Mouse (Mus musculus) liver, embryonic 15.5 days (tissue): ENCODE data around the gene Kctd11. TPM values are rescaled to one million over a fixed set of nuclear protein-coding genes. Genes with fewer than 3 reads are reported as not detected.

ENCODE experiments used
- ATAC-seq: fragments of 200-750 bp; cut with Nextera tagmentation; 2 replicates; pipeline ENCODE4 v1.8.0; 2017; ENCODE audit warnings: moderate number of reproducible peaks, mild to moderate bottlenecking, moderate library complexity; ENCODE audit not compliant: insufficient read depth
- H3K27ac ChIP-seq: fragments of 300-500 bp; sonication (generic); replicated peaks from 2 replicates; pipeline ENCODE4 v1.5.1; 2015; ENCODE audit warnings: mild to moderate bottlenecking, inconsistent platforms
- H3K27me3 ChIP-seq: fragments of 300-500 bp; sonication (generic); 2 replicates; pipeline ENCODE4 v1.6.1; 2015; ENCODE audit warnings: mild to moderate bottlenecking, inconsistent platforms
- H3K36me3 ChIP-seq: fragments of 300-500 bp; sonication (generic); replicated peaks from 2 replicates; pipeline ENCODE4 v1.6.1; 2015; ENCODE audit warnings: moderate library complexity, mild to moderate bottlenecking, inconsistent platforms
- H3K4me1 ChIP-seq: fragments of 300-500 bp; sonication (generic); replicated peaks from 2 replicates; pipeline ENCODE4 v1.6.1; 2015; ENCODE audit warnings: inconsistent platforms
- H3K4me2 ChIP-seq: fragments of 300-500 bp; sonication (generic); 2 replicates; pipeline ENCODE4 v1.6.1; 2015; ENCODE audit warnings: moderate library complexity, mild to moderate bottlenecking, inconsistent platforms
- H3K4me3 ChIP-seq: fragments of 300-500 bp; sonication (generic); replicated peaks from 2 replicates; pipeline ENCODE4 v1.5.1; 2015; ENCODE audit warnings: mild to moderate bottlenecking, inconsistent platforms
- H3K9ac ChIP-seq: fragments of 300-500 bp; sonication (generic); 2 replicates; pipeline ENCODE4 v1.6.1; 2015; ENCODE audit warnings: moderate library complexity, mild to moderate bottlenecking, inconsistent platforms
- H3K9me3 ChIP-seq: fragments of 300-500 bp; sonication (generic); replicated peaks from 2 replicates; pipeline ENCODE4 v1.6.1; 2016; ENCODE audit warnings: inconsistent platforms
- WGBS: fragments of 180-500 bp; shearing (Covaris S2); methylation state at CpG from one replicate; pipeline ENCODE4 v1.1.7; 2015; ENCODE audit warnings: mixed read lengths; ENCODE audit not compliant: insufficient replicate concordance; 5-methylcytosine and 5-hydroxymethylcytosine counted together
- polyA plus RNA-seq: library from polyadenylated mRNA; unstranded; fragments of >200 nt; fragmentation: Nextera tagmentation; extraction: Ambion mirVana; gene quantifications from 2 replicates; pipeline ENCODE4 v1.2.1, GENCODE M21; 2015

Gene Kctd11
- polyA plus RNA-seq, 1 experiment from 2014 or later = 1.2 TPM

DNA sequence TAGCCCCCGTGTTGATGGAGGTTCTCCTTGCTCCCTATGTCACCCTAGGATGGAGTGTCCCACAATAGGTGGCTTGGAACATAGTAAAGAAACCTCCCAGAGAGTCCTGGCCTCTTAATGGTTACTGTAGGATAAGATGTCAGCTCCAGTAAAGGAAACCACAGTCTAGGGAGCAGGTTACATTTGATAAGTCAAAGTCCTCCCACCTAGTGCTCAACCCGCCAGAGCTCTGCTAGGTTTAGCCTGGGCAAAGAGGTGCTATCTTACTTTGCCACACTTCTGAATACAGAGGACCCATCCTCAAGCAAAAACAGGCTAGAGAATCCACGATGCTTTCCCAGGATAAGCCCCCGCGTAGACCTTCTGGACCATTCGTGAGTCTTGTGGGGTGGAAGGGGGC, 2.3 kb downstream of the Kctd11 start:
- peak overlapping the region; percentile 97 for H3K4me2 ChIP-seq
- H3K4me3 ChIP-seq = 0 out of 2 replicates have a peak overlapping the region, but pooled peaks have one; percentile 64
- H3K27me3 ChIP-seq = 0 out of 2 replicates have a peak, but pooled peaks cover 3% of the 10 kb centered on the region
- H3K36me3 ChIP-seq = no peaks in the 10 kb centered on the region
- no peaks in the 10 kb centered on the region for H3K9me3 ChIP-seq
- no peak overlapping the region for H3K9ac ChIP-seq
- peak overlapping the region; percentile 79 for H3K27ac ChIP-seq
- ATAC-seq = peak; percentile 56
- WGBS = 28% methylated on average over 6 of the region's 6 CpGs
- peaks cover 90% of the 10 kb centered on the region for H3K4me1 ChIP-seq

DNA sequence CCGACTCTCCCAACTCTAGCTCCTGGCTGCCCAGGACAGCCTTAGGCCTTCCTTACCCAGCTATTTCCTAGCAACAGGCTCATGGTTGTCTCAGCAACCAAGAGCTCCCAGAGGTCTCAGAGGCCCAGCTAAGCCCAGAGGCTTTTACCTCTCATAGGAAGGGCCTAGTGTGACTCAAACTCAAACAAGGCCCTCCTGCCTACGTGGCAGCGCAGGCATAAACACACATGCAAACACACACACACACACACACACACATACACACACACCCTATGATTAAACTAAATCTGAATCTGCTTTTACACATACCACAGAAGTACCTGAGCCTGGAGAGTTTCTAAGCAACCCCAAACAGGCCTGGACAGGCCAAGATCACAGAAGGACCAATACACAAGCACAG, 2.8 kb downstream of the Kctd11 start:
- WGBS = 64% methylated on average over 3 of the region's 3 CpGs
- ATAC-seq = no peak
- Histone ChIP-seq H3K27ac (peak overlapping the region; percentile 79), H3K4me2 (peak overlapping the region; percentile 97), H3K4me3 (no peak overlapping the region), H3K9ac (no peak overlapping the region), H3K36me3 (no peaks in the 10 kb centered on the region), H3K9me3 (no peaks in the 10 kb centered on the region), H3K4me1 (peaks cover 85% of the 10 kb centered on the region), H3K27me3 (0 out of 2 replicates have a peak, but pooled peaks cover 3% of the 10 kb centered on the region)

DNA sequence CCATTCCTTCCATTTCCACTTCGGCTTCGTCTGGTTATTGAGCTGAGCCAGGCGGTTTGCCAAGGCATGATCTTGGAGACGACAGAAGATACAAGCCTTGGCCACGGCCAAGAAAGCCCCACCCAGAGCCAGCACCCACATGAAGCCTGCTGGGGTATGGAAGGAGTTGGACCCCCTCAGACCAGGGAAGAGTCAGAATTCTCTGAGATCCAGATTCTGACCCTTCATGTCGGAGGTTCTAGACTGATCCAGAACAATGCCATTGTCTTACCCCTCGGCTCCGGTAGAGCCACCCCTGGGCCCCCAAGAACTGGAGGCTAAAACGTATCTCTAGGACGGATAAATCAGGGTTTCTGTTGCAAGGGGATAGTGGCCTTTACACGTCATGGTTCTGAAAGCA, 3.3 kb downstream of the Kctd11 start, which contains the start of gene Tmem95:
TSS of gene Tmem95 (minus strand) at position 141 of the 400 bp plus-strand sequence.
- H3K4me2 ChIP-seq = peak within 1 kb of the TSS; percentile 97
- H3K9me3 ChIP-seq = no peaks in the 10 kb centered on the region
- H3K36me3 ChIP-seq = no peaks in the 10 kb centered on the region
- no peak within 1 kb of the TSS for H3K4me3 ChIP-seq
- 76% methylated on average over 11 of the region's 11 CpGs for WGBS
- H3K9ac ChIP-seq = no peak within 1 kb of the TSS
- peak within 1 kb of the TSS; percentile 79 for H3K27ac ChIP-seq
- 0 out of 2 replicates have a peak, but pooled peaks cover 3% of the 10 kb centered on the region for H3K27me3 ChIP-seq
- no peak for ATAC-seq
- H3K4me1 ChIP-seq = peaks cover 83% of the 10 kb centered on the region

DNA sequence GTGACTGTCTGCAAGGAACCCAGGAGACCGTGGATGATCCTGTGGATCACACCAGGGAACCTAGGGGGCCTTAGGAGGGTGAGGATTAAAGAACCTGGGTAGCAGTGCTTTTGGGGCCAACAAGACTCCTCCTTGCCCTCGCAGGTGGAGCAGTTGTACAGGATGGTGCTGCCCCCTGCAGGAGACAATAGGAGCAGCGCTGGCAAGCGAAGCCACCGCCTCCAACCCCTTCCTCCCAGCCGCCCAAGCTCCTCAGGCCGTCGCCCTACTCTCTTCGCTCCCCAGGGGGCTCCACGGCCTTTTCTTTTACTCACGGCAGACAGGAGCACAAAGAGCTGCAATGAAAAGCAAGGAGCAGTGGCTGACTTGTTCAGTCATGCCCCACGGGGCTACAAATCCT, 4.3 kb downstream of the Kctd11 start:
- H3K27ac ChIP-seq = peak overlapping the region; percentile 61; the same call in 1 of the 2 replicates
- no peak overlapping the region for H3K4me3 ChIP-seq
- peaks cover 78% of the 10 kb centered on the region for H3K4me1 ChIP-seq
- no peaks in the 10 kb centered on the region for H3K36me3 ChIP-seq
- H3K9me3 ChIP-seq = no peaks in the 10 kb centered on the region
- 0 out of 2 replicates have a peak, but pooled peaks cover 3% of the 10 kb centered on the region for H3K27me3 ChIP-seq
- H3K4me2 ChIP-seq = peak overlapping the region; percentile 50
- peak; percentile 19; the same call in 1 of the 2 replicates for ATAC-seq
- 2% methylated on average over 12 of the region's 12 CpGs for WGBS
- no peak overlapping the region for H3K9ac ChIP-seq

DNA sequence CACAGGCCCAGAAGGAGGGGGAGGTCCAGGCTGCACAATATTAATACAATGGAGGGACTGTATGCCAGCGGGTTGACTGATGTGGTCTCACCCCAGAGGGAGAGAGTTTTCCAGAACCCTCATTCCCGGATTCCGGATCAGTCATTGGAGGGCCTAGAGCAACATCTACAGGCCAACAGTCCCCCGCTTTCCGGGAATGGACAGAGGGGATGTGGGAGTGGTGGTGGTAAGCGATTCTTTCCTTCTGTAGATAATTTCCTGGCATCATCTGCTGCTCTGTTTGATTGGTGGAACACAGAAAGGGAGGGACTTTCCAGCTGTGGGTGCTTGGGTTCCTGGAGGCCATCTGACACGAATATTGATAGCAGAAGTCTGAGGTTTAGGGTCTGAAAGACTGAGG, 5.0 kb downstream of the Kctd11 start:
- 27% methylated on average over 7 of the region's 7 CpGs for WGBS
- no peaks in the 10 kb centered on the region for H3K9me3 ChIP-seq
- H3K27me3 ChIP-seq = 0 out of 2 replicates have a peak, but pooled peaks cover 3% of the 10 kb centered on the region
- H3K4me3 ChIP-seq = no peak overlapping the region
- H3K9ac ChIP-seq = 0 out of 2 replicates have a peak overlapping the region, but pooled peaks have one; percentile 12
- 0 out of 2 replicates have a peak overlapping the region, but pooled peaks have one; percentile 50 for H3K4me2 ChIP-seq
- no peak for ATAC-seq
- H3K27ac ChIP-seq = peak overlapping the region; percentile 61; the same call in 1 of the 2 replicates
- H3K4me1 ChIP-seq = peaks cover 71% of the 10 kb centered on the region
- H3K36me3 ChIP-seq = no peaks in the 10 kb centered on the region

DNA sequence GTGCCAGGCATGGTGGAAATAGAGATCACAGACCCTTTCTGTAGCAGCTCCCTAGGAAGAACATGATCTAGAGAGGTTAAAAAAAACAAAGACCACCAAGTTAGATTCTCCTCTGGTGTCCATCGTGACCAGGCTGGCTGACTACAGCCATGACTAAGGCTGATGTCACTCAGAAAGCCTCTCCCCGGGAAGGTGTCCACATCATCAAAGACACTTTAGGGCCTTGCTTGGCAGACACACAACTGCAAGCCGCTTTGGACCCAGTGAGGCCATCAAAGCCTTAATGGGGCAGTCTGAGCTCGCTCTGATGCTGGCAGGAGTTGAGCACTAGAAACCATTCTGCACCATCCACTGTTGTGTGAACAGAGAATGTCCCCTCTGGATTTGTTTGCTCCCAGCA, 8.8 kb downstream of the Kctd11 start:
- no peak overlapping the region for H3K9ac ChIP-seq
- WGBS = 73% methylated on average over 4 of the region's 4 CpGs
- H3K4me2 ChIP-seq = no peak overlapping the region
- 0 out of 2 replicates have a peak, but pooled peaks cover 3% of the 10 kb centered on the region for H3K27me3 ChIP-seq
- no peaks in the 10 kb centered on the region for H3K36me3 ChIP-seq
- no peaks in the 10 kb centered on the region for H3K9me3 ChIP-seq
- no peak overlapping the region; the same call in 1 of the 2 replicates for H3K27ac ChIP-seq
- peaks cover 57% of the 10 kb centered on the region for H3K4me1 ChIP-seq
- H3K4me3 ChIP-seq = no peak overlapping the region
- no peak for ATAC-seq

DNA sequence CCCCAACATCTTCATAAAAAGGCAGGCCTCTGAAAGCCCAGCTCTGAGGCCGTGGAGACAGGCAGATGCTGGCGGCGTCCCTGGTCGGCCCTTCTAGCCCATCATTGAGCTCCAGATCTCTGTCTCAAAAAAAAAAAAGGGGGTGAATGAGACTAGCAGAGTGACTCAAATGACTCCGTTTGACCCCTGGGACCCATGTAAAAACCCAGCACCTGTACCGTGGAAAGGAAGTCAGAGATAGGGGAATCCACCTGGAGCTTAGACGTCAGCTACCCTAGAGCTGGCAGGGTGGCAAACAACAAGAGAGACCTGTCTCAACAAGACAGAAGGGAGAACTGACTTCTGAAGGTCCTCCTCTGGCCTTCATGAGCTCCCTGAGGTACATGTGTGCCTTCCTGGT, 9.4 kb downstream of the Kctd11 start:
- H3K9me3 ChIP-seq = no peaks in the 10 kb centered on the region
- 79% methylated on average over 7 of the region's 7 CpGs for WGBS
- no peak overlapping the region for H3K27ac ChIP-seq
- peaks cover 57% of the 10 kb centered on the region for H3K4me1 ChIP-seq
- H3K27me3 ChIP-seq = no peaks in the 10 kb centered on the region
- no peaks in the 10 kb centered on the region for H3K36me3 ChIP-seq
- no peak overlapping the region for H3K4me3 ChIP-seq
- ATAC-seq = no peak
- no peak overlapping the region for H3K4me2 ChIP-seq
- no peak overlapping the region for H3K9ac ChIP-seq

DNA sequence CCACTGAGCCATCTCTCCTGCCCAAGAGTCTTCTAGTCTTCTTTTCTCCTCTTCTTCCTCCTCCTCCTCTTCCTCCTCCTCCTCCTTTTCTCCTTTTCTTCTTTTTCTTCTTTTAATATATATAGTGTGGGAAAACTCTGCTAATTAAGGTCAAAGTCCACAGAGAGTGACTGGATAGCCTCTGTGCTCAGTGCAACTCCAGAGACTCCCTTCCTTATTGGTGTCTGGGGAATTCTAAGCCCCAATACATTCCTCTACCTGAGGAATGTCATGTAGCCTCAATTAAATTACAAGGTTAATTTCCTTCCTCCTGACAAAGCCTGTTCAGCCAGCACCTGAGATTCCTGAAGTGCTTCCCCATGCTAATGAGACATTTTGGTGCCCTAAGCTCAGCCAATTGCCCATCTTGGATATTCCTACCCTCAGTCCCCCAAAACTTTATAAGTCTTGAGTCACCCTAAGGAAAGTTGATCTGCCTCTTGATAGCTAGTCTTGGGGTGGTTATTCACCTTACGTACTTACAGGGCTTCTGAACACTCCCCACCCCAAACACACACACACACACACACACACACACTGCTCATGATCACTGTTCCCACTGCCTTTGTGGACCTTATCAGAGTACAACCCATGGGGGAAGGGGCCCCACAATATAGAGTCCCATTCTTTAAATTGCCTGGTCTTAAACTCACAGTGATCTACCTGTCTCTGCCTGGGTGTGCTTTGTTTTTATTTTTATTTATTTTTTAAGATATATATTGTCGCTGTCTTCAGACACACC, 10.7 kb downstream of the Kctd11 start:
- WGBS = 57% methylated on average over 2 of the region's 2 CpGs
- ATAC-seq = no peak

DNA sequence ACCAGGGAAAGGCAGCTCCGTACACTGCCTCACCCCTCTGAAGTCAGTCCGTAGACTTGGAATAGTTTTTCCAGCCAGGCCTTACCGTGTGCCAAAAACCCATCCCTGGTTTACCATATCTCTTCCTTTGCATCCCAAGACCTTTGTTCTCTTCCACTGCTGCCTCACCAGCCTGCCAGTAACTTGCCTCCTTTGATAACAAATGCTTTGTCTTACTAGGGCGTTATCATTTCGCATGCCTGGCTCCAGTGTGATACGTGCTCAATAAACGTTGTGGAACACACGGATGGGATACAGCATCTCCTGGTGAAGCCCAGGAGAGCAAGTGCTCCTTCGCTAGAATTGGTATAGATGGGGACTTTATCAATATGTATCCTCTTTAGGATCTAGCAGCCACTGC, 13.9 kb downstream of the Kctd11 start:
- Histone ChIP-seq H3K27me3 (no peaks in the 10 kb centered on the region), H3K27ac (peak overlapping the region; percentile 48), H3K4me2 (no peak overlapping the region; the same call in 1 of the 2 replicates), H3K36me3 (no peaks in the 10 kb centered on the region), H3K9me3 (no peaks in the 10 kb centered on the region), H3K4me1 (peaks cover 68% of the 10 kb centered on the region), H3K4me3 (no peak overlapping the region), H3K9ac (no peak overlapping the region)
- 31% methylated on average over 9 of the region's 9 CpGs for WGBS
- peak; percentile 60 for ATAC-seq

More for the DNA sequence above, 10.7 kb downstream of the Kctd11 start:
- H3K27me3 ChIP-seq = no peaks in the 10 kb centered on the region
- no peaks in the 10 kb centered on the region for H3K9me3 ChIP-seq
- H3K4me1 ChIP-seq = peaks cover 54% of the 10 kb centered on the region
- H3K4me3 ChIP-seq = no peak overlapping the region
- no peak overlapping the region for H3K9ac ChIP-seq
- H3K36me3 ChIP-seq = no peaks in the 10 kb centered on the region
- H3K27ac ChIP-seq = no peak overlapping the region
- H3K4me2 ChIP-seq = no peak overlapping the region

DNA sequence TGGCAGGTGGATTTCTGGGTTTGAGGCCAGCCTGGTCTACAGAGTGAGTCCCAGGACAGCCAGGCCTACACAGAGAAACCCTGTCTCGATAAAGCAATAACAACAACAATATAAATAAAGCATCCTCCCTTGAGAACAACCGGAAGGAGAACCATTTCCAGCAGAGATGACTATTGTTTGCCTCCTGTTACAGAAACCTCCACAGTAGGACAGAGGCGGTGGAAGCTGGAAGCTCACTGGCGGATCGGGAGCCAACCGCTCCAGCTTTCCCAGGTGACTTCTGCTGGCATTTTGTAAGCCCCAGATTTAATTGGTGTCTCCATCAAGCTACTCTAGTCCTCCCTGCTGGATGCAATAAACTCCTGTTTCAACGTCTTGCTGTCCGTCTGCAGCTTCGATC, 15.6 kb downstream of the Kctd11 start:
- Histone ChIP-seq H3K27me3 (no peaks in the 10 kb centered on the region), H3K4me2 (no peak overlapping the region), H3K4me3 (no peak overlapping the region), H3K27ac (peak overlapping the region; percentile 81; the same call in 1 of the 2 replicates), H3K9ac (no peak overlapping the region), H3K36me3 (no peaks in the 10 kb centered on the region), H3K4me1 (peaks cover 62% of the 10 kb centered on the region), H3K9me3 (no peaks in the 10 kb centered on the region)
- ATAC-seq = no peak
- WGBS = 80% methylated on average over 9 of the region's 9 CpGs

DNA sequence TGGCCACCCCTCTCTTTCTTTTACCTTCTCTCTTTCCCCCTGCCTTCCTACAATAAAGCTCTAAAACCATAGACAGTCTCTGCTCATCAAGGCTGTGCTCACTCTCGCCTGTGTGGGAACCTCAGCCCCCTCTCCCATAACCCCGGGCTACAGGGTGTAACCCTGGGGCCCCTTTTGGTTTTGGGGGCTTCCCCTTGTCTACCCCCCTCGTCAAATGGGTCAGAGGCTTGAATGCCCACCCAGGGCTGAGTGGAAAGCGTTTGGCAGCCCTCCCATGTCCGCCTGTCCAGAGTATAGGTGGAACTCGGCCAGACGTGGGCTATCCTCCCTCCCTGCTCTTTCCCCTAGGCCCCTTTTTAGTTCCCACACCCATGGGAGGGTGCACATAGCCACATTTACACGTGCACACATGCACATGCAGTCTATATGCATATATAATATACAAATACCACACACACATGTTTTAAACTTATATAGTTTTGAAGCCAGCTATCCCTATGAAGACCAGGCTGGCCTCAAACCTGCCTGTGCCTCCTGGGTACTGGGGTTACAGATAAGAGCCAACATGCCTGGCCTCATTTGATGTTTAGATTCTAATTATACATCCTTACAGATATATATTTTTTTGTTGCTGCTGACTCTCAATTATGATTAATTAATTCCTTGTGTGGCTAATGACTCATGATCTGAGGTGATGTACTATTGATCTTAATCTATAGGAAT, 16.9 kb downstream of the Kctd11 start:
- H3K9ac ChIP-seq = peak overlapping the region; percentile 22

More for the DNA sequence above, 16.9 kb downstream of the Kctd11 start:
- H3K4me3 ChIP-seq = no peak overlapping the region
- H3K27me3 ChIP-seq = peaks cover 7% of the 10 kb centered on the region; the same call in 1 of the 2 replicates
- no peaks in the 10 kb centered on the region for H3K9me3 ChIP-seq
- peak; percentile 51; the same call in 1 of the 2 replicates for ATAC-seq
- peak overlapping the region; percentile 48 for H3K4me2 ChIP-seq
- H3K27ac ChIP-seq = peak overlapping the region; percentile 81
- peaks cover 59% of the 10 kb centered on the region for H3K4me1 ChIP-seq
- H3K36me3 ChIP-seq = no peaks in the 10 kb centered on the region
- WGBS = 23% methylated on average over 8 of the region's 8 CpGs
